Mouse (Mus musculus) CH12.LX (cell line): ENCODE measurements around the gene Olfr12. TPM values are rescaled to one million over a fixed set of nuclear protein-coding genes. Genes with fewer than 3 reads are reported as not detected.

ENCODE experiments used
- DNase-seq: peaks from one replicate; pipeline ENCODE4 v3.0.0-alpha.2; 2013; ENCODE audit errors: extremely low read depth
- H3K27ac ChIP-seq: 2 replicates; pipeline ENCODE4 v1.5.1; 2012; ENCODE audit warnings: low read depth, mild to moderate bottlenecking, control low read depth, moderate library complexity; ENCODE audit not compliant: insufficient read depth
- H3K27me3 ChIP-seq: replicated peaks from 2 replicates; pipeline ENCODE3; 2012; ENCODE audit warnings: inconsistent platforms
- H3K36me3 ChIP-seq, 2 experiments: replicated peaks in 1 of 2; 2 replicates each; pipeline versions ENCODE3 to v1.6.1; 2012; ENCODE audit warnings: inconsistent platforms in 1 of 2, low read length in 1 of 2, mild to moderate bottlenecking in 1 of 2, mixed read lengths in 1 of 2, moderate library complexity in 1 of 2; ENCODE audit not compliant: control insufficient read depth in 1 of 2, insufficient read depth in 1 of 2
- H3K4me1 ChIP-seq, 2 experiments: 2 replicates each; pipeline ENCODE4 v1.6.1; 2012; ENCODE audit warnings: inconsistent platforms in 1 of 2, moderate library complexity in 1 of 2; ENCODE audit not compliant: insufficient read depth in 2 of 2, control insufficient read depth in 1 of 2
- H3K4me2 ChIP-seq: 2 replicates; pipeline ENCODE4 v1.6.1; 2012; ENCODE audit warnings: low read depth, mild to moderate bottlenecking, control low read depth; ENCODE audit not compliant: poor library complexity, insufficient read depth, severe bottlenecking
- H3K4me3 ChIP-seq, 3 experiments: fragments of 150-350 bp in 1 of 3; sonication (generic) in 1 of 3; replicated peaks in 1 of 3; 2 replicates each; pipeline versions ENCODE3 to v1.5.1; 2011 to 2012; ENCODE audit warnings: low read depth in 2 of 3, low read length in 2 of 3, mild to moderate bottlenecking in 2 of 3, moderate library complexity in 2 of 3, control low read depth in 1 of 3, improper control_type of control experiment in 1 of 3, inconsistent platforms in 1 of 3, mixed read lengths in 1 of 3; ENCODE audit not compliant: poor library complexity in 1 of 3
- H3K79me2 ChIP-seq: replicated peaks from 2 replicates; pipeline ENCODE4 v1.6.1; 2012; ENCODE audit warnings: mild to moderate bottlenecking, moderate library complexity; ENCODE audit not compliant: control insufficient read depth, poor library complexity, insufficient read depth, severe bottlenecking; ENCODE audit errors: extremely low read depth
- H3K9ac ChIP-seq: 2 replicates; pipeline ENCODE4 v1.6.1; 2012; ENCODE audit warnings: low read depth, mild to moderate bottlenecking, control low read depth, moderate library complexity; ENCODE audit not compliant: insufficient read depth
- H3K9me3 ChIP-seq: replicated peaks from 2 replicates; pipeline ENCODE3; 2012; ENCODE audit warnings: low read length, inconsistent platforms, mixed read lengths
- BHLHE40 ChIP-seq: IDR thresholded peaks from 2 replicates; pipeline ENCODE4 v1.6.1; 2011; ENCODE audit warnings: mild to moderate bottlenecking, low read depth, low read length, improper control_type of control experiment
- CHD1 ChIP-seq: IDR thresholded peaks from 2 replicates; pipeline ENCODE4 v1.6.1; 2012; ENCODE audit warnings: low read depth, low read length, improper control_type of control experiment, inconsistent platforms
- CHD2 ChIP-seq: IDR thresholded peaks from 2 replicates; pipeline ENCODE4 v1.6.1; 2011; ENCODE audit warnings: low read length, improper control_type of control experiment
- CTCF ChIP-seq, 2 experiments: IDR thresholded peaks in 1 of 2; conservative IDR thresholded peaks in 1 of 2; 2 replicates each; pipeline ENCODE4 v1.5.1; 2011 to 2012; ENCODE audit warnings: low read depth in 2 of 2, low read length in 2 of 2, improper control_type of control experiment in 1 of 2, inconsistent platforms in 1 of 2, mild to moderate bottlenecking in 1 of 2, moderate library complexity in 1 of 2
- E2F4 ChIP-seq: IDR thresholded peaks from 2 replicates; pipeline ENCODE4 v1.6.1; 2011; ENCODE audit warnings: low read depth, low read length, improper control_type of control experiment; ENCODE audit not compliant: insufficient replicate concordance
- ELF1 ChIP-seq: IDR thresholded peaks from 2 replicates; pipeline ENCODE4 v1.6.1; 2014; ENCODE audit warnings: low read depth, mild to moderate bottlenecking, inconsistent platforms, low read length, improper control_type of control experiment
- EP300 ChIP-seq: IDR thresholded peaks from 2 replicates; pipeline ENCODE4 v1.6.1; 2011; ENCODE audit warnings: low read length, improper control_type of control experiment
- ETS1 ChIP-seq: conservative IDR thresholded peaks from 2 replicates; pipeline ENCODE4 v1.6.1; 2012; ENCODE audit warnings: low read depth, mild to moderate bottlenecking, inconsistent platforms, low read length, improper control_type of control experiment, moderate library complexity
- GABPA ChIP-seq: IDR thresholded peaks from 2 replicates; pipeline ENCODE4 v1.6.1; 2012; ENCODE audit warnings: low read depth, low read length, improper control_type of control experiment, inconsistent platforms; ENCODE audit not compliant: insufficient replicate concordance
- HCFC1 ChIP-seq: IDR thresholded peaks from 2 replicates; pipeline ENCODE4 v1.6.1; 2012; ENCODE audit warnings: low read depth, mild to moderate bottlenecking, inconsistent platforms, low read length, improper control_type of control experiment
- IRF4 ChIP-seq: IDR thresholded peaks from 2 replicates; pipeline ENCODE4 v1.6.1; 2014; ENCODE audit warnings: low read depth, mild to moderate bottlenecking, inconsistent platforms, low read length, improper control_type of control experiment
- JUN ChIP-seq: IDR thresholded peaks from 2 replicates; pipeline ENCODE4 v1.6.1; 2011; ENCODE audit warnings: low read depth, mild to moderate bottlenecking, low read length, improper control_type of control experiment, moderate library complexity; ENCODE audit not compliant: insufficient read depth
- JUND ChIP-seq: conservative IDR thresholded peaks from 2 replicates; pipeline ENCODE4 v1.6.1; 2011; ENCODE audit warnings: low read depth, low read length, improper control_type of control experiment
- KAT2A ChIP-seq: IDR thresholded peaks from 2 replicates; pipeline ENCODE4 v1.6.1; 2012; ENCODE audit warnings: low read length, improper control_type of control experiment, inconsistent platforms; ENCODE audit not compliant: insufficient replicate concordance
- MAFK ChIP-seq: IDR thresholded peaks from 2 replicates; pipeline ENCODE4 v1.6.1; 2011; ENCODE audit warnings: low read length, improper control_type of control experiment; ENCODE audit not compliant: insufficient replicate concordance
- MAX ChIP-seq: IDR thresholded peaks from 2 replicates; pipeline ENCODE4 v1.6.1; 2011; ENCODE audit warnings: low read length, improper control_type of control experiment
- MAZ ChIP-seq: IDR thresholded peaks from 2 replicates; pipeline ENCODE4 v1.6.1; 2012; ENCODE audit warnings: low read depth, mild to moderate bottlenecking, inconsistent platforms, low read length, improper control_type of control experiment, moderate library complexity
- MEF2A ChIP-seq: IDR thresholded peaks from 2 replicates; pipeline ENCODE4 v1.6.1; 2014; ENCODE audit warnings: low read depth, mild to moderate bottlenecking, inconsistent platforms, low read length, improper control_type of control experiment, borderline replicate concordance
- MXI1 ChIP-seq: IDR thresholded peaks from 2 replicates; pipeline ENCODE4 v1.6.1; 2011; ENCODE audit warnings: mild to moderate bottlenecking, low read depth, low read length, improper control_type of control experiment
- MYC ChIP-seq: IDR thresholded peaks from 2 replicates; pipeline ENCODE4 v1.6.1; 2011; ENCODE audit warnings: low read depth, mild to moderate bottlenecking, improper control_type of control experiment, low read length
- NELFE ChIP-seq: IDR thresholded peaks from 2 replicates; pipeline ENCODE4 v1.6.1; 2011; ENCODE audit warnings: low read depth, low read length, improper control_type of control experiment
- NRF1 ChIP-seq: IDR thresholded peaks from 2 replicates; pipeline ENCODE4 v1.6.1; 2014; ENCODE audit warnings: low read depth, mild to moderate bottlenecking, inconsistent platforms, low read length, improper control_type of control experiment, moderate library complexity
- PAX5 ChIP-seq: IDR thresholded peaks from 2 replicates; pipeline ENCODE4 v1.6.1; 2012; ENCODE audit warnings: low read length, inconsistent platforms, mixed read lengths
- POLR2A ChIP-seq: IDR thresholded peaks from 2 replicates; pipeline ENCODE4 v1.6.1; 2011; ENCODE audit warnings: low read depth, mild to moderate bottlenecking, improper control_type of control experiment, low read length
- POLR2AphosphoS2 ChIP-seq: IDR thresholded peaks from 2 replicates; pipeline ENCODE4 v1.6.1; 2011; ENCODE audit warnings: low read depth, low read length, improper control_type of control experiment
- RAD21 ChIP-seq: IDR thresholded peaks from 2 replicates; pipeline ENCODE4 v1.6.1; 2011; ENCODE audit warnings: low read depth, mild to moderate bottlenecking, low read length, improper control_type of control experiment, moderate library complexity
- RCOR1 ChIP-seq: conservative IDR thresholded peaks from 2 replicates; pipeline ENCODE4 v1.6.1; 2012; ENCODE audit warnings: low read depth, mild to moderate bottlenecking, inconsistent platforms, low read length, improper control_type of control experiment
- SIN3A ChIP-seq: IDR thresholded peaks from 2 replicates; pipeline ENCODE4 v1.6.1; 2012; ENCODE audit warnings: low read length, improper control_type of control experiment, inconsistent platforms
- SMC3 ChIP-seq: IDR thresholded peaks from 2 replicates; pipeline ENCODE4 v1.6.1; 2011; ENCODE audit warnings: low read depth, low read length, improper control_type of control experiment
- TBP ChIP-seq: conservative IDR thresholded peaks from 2 replicates; pipeline ENCODE4 v1.6.1; 2011; ENCODE audit warnings: low read depth, low read length, improper control_type of control experiment
- TCF12 ChIP-seq: IDR thresholded peaks from 2 replicates; pipeline ENCODE4 v1.6.1; 2014; ENCODE audit warnings: low read depth, mild to moderate bottlenecking, inconsistent platforms, low read length, improper control_type of control experiment
- UBTF ChIP-seq: IDR thresholded peaks from 2 replicates; pipeline ENCODE4 v1.6.1; 2012; ENCODE audit warnings: low read depth, mild to moderate bottlenecking, inconsistent platforms, low read length, improper control_type of control experiment, moderate library complexity
- USF1 ChIP-seq: IDR thresholded peaks from 2 replicates; pipeline ENCODE4 v1.6.1; 2014; ENCODE audit warnings: low read depth, mild to moderate bottlenecking, inconsistent platforms, low read length, improper control_type of control experiment
- USF2 ChIP-seq: conservative IDR thresholded peaks from 2 replicates; pipeline ENCODE4 v1.6.1; 2011; ENCODE audit warnings: low read depth, low read length, improper control_type of control experiment
- ZC3H11A ChIP-seq: IDR thresholded peaks from 2 replicates; pipeline ENCODE4 v1.6.1; 2012; ENCODE audit warnings: low read depth, mild to moderate bottlenecking, inconsistent platforms, low read length, improper control_type of control experiment
- ZKSCAN1 ChIP-seq: IDR thresholded peaks from 2 replicates; pipeline ENCODE4 v1.6.1; 2012; ENCODE audit warnings: low read depth, inconsistent platforms, low read length, improper control_type of control experiment, borderline replicate concordance
- ZMIZ1 ChIP-seq: IDR thresholded peaks from 2 replicates; pipeline ENCODE4 v1.6.1; 2012; ENCODE audit warnings: low read depth, mild to moderate bottlenecking, inconsistent platforms, low read length, improper control_type of control experiment
- ZNF384 ChIP-seq: IDR thresholded peaks from 2 replicates; pipeline ENCODE4 v1.6.1; 2012; ENCODE audit warnings: low read depth, low read length, improper control_type of control experiment, inconsistent platforms
- dilution Hi-C: fragments of 300-500 bp; cut with MboI; formaldehyde crosslinking; loops from 2 replicates; pipeline ENCODE4 v1.14.3; 2020; ENCODE audit warnings: low sequenced_read_pairs; ENCODE audit not compliant: extremely low pct_unique_long_range_greater_than_20kb, extremely low pct_ligation_motif_present
- in situ Hi-C: fragments of 300-500 bp; cut with MboI; formaldehyde crosslinking; loops from 3 replicates; pipeline ENCODE4 v1.14.3; 2019; ENCODE audit warnings: low sequenced_read_pairs, low pct_ligation_motif_present, low pct_unique_long_range_greater_than_20kb, mixed read lengths
- polyA plus RNA-seq: library from polyadenylated mRNA; unstranded; fragments of >175 nt; gene quantifications from 2 replicates; pipeline ENCODE4 v1.2.1, GENCODE M21; 2012; ENCODE audit warnings: low read depth; ENCODE audit not compliant: insufficient read length
- total RNA-seq, 2 experiments: library from RNA; depleted of rRNA; stranded (reverse); fragments of 300-350 nt in 1 of 2; fragments of >200 nt in 1 of 2; gene quantifications; 2 replicates each; pipeline ENCODE4 v1.2.3; 2012 to 2014

Olfr12 gene
- total and polyA plus RNA-seq, 3 experiments: 0.08 TPM; not detected in 2

- TF ChIP-seq MAFK (no peak), E2F4 (no peak), GABPA (peak; percentile 82), PAX5 (no peak), TCF12 (peak; percentile 87), TBP (peak; percentile 37; the same call in 1 of the 2 replicates), USF1 (no peak), SIN3A (peak; percentile 89), USF2 (no peak), ZKSCAN1 (no peak), MEF2A (peak; percentile 36; the same call in 1 of the 2 replicates), ZMIZ1 (peak; percentile 88), CHD2 (no peak), IRF4 (peak; percentile 56; the same call in 1 of the 2 replicates), MYC (peak; percentile 19; the same call in 1 of the 2 replicates), HCFC1 (peak; percentile 89), RCOR1 (no peak), JUND (no peak), NELFE (peak; percentile 82), KAT2A (peak; percentile 80; the same call in 1 of the 2 replicates), NRF1 (no peak), BHLHE40 (no peak), EP300 (no peak), JUN (no peak), MAZ (0 out of 2 replicates have a peak, but pooled peaks have one; percentile 51), MXI1 (peak; percentile 86; the same call in 1 of the 2 replicates), MAX (peak; percentile 29; the same call in 1 of the 2 replicates), CTCF (conservative IDR thresholded peaks at IDR 0.05 in 1 of 2, IDR thresholded peaks at IDR 0.05 in 1 of 2; ENCODE audit: low read depth in 2 of 2, low read length in 2 of 2) (no peak), POLR2A (peak; percentile 80), CHD1 (0 out of 2 replicates have a peak, but pooled peaks have one; percentile 69), POLR2AphosphoS2 (peak; percentile 78; the same call in 1 of the 2 replicates), UBTF (no peak), ZNF384 (no peak), ELF1 (peak; percentile 89), RAD21 (no peak), SMC3 (no peak), ZC3H11A (no peak), ETS1 (no peak)
- in situ Hi-C loops: no loop called here
- Histone ChIP-seq H3K36me3 (peaks cover 28 to 36% of the 10 kb centered on the region in 2 experiments), H3K9ac (peak within 1 kb of the TSS; percentile 91), H3K4me1 (peaks cover 8 to 24% of the 10 kb centered on the region in 2 experiments), H3K27me3 (peaks cover 18% of the 10 kb centered on the region), H3K27ac (no peak within 1 kb of the TSS), H3K9me3 (no peaks in the 10 kb centered on the region), H3K79me2 (peaks cover 18% of the 10 kb centered on the region), H3K4me3 (peak within 1 kb of the TSS; percentile 74 to 92 (median 88)), H3K4me2 (peak within 1 kb of the TSS; percentile 85)
- dilution Hi-C loops: no loop called here
- peak; percentile 82 for DNase-seq
These were observed 24.1 kb downstream of the Olfr12 start, which contains the start of gene Cops9 for GRCm38 (mm10) chr1:92641514-92642272. Cops9 (minus strand) TSS chr1:92641985.
